Mouse (Mus musculus) right cerebral cortex, adult 2 months (tissue): ENCODE data around the gene Nuak2.
A peak's percentile ranks its signal among the peaks of the same experiment; 100 is the strongest.

Source experiments
- DNase-seq, 2 experiments: peaks; one replicate each; pipeline ENCODE4 v3.0.0; 2021 to 2022; ENCODE audit warnings: low spot score in 2 of 2

Nuak2 gene

DNA sequence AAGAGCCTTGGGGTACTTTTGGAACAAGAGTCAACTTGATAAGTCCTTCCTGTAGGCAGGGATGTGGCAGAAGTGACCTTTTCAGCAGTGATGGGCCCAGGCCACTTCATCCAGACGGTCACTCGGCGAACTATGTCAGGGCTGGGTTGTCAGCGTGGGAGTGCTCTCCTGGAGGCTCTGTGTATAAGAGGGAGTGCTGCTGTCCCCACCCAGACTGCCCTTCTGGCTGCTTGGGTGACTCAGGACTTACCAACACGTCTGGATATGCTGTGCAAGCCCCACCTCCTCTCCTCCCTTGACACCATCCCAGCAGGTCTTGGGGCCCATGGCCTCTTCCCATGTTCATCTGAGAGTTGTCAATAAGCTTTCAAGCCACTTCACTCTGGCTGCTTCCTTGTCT is 37.5 kb downstream of the Nuak2 start:
- no peak for DNase-seq

- no peak for DNase-seq
Measured at GRCm38 (mm10) chr1:132354234-132354633, 38.3 kb downstream of the Nuak2 start.

DNA sequence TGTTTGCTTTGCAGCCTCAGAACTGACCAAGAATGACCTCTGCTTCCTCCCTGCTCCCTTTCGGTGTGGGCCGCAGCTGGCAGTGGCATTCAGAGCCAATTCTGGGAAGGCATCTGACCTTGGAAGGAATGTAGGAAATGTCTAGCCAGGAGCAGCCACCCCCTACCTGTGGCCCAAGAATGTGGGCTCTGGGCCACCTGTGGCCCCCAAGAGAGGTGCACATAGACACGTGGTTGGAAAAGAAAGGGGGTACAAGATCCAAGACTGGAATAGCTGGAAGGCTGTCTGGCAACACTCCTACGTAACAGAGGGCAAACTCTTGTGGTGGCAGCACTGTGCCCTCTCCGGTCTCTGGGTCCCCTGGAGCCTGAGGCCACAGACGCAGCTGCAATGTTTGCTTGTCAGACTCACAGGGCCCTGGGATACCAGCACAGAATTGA is 39.3 kb downstream of the Nuak2 start:
- no peak for DNase-seq

- peak; percentile 89 to 91 for DNase-seq
Measured at GRCm38 (mm10) chr1:132355841-132356242, 39.9 kb downstream of the Nuak2 start.

GRCm38 (mm10) chr1:132356841-132357240 is 40.9 kb downstream of the Nuak2 start:
- DNase-seq = no peak

DNA sequence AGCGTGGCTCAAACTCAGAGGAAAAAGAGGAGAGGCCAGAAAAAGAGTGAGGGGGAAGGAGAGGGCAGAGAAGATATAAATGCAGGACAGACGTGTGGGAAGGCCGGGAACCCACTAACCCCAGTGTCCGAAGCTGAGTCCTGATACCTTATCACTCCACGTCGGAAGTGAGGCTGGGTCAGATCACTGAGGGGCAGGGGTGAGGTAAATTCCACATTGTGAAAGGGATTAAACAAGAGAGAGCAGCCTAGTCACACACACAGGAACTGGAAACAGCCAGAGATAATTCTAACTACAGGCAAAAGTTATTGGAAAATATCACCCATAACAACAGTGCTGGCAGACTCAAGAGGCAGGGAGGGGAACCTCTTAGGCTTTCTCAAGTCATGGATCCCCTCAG is 46.0 kb downstream of the Nuak2 start:
- no peak for DNase-seq

DNA sequence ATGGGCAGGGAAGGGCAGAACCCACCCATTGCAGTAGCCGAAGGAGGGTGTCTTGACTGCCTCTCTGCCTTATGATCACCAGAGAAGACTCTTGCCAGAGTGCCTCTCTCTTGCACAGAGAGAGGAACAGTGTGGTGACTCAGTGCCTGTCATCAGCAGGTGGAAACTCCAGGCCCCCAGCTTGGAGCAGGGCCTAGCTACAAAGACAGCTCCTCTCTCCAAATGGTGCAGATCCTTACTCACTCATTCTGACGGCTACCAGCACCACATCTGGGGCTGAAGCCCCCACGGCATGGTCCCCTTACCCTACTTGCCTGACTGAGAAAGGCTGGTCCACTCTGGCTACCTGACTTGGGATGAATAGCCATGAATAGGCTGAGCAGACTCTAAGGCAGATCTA is 48.5 kb downstream of the Nuak2 start:
- no peak for DNase-seq

DNA sequence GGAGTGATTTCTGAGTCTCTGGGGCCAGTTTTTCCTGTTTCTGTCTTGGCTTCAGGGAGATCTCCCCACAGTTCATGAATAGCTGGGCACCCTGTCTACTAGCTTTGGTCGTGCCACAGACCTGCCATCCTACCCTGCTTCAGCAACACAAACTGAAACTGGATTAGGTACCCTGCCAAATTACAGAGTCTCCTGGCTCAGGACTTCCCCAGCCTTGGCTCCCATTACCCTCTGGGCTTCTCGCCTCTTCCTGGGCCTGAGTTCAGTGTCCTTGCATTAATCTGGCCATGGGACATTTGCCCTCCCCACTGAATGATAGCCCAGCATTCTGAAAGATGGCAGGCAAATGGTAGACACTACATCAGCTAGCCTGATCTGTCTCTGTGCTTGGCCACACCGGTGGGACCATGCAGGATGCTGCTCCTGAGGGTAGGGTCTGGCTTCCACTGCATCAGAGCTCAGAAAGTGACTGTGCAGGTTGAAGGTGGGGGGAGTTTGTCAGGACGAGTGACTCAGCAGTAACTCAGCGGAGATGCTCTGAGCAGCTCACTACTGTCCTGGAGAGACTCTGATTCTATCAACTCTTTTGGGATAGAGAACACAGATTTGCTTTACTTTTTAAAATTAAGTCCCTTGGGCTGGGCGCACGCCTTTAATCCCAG is 49.1 kb downstream of the Nuak2 start:
- no peak for DNase-seq

DNA sequence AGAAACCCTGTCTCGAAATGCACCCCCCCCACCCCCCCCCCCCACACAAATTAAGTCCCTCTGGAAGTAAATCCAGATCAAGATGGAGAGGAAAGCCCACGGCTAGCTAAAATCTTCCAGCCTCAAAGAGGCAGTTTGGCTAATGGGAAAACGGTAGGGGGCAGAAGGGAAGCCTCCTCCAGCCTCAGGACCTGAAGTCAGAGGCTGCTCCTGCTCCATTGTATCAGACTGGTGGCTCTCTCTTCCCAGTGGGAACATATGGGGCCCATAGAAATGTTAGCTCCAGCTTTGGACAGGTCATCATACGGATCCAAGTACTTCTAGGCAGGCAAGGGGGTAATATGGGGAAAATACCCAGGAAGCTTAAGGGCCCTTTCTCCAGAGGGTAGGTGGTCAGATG is 49.7 kb downstream of the Nuak2 start:
- DNase-seq = no peak

- DNase-seq = no peak
Measured at GRCm38 (mm10) chr1:132366235-132366634, 50.3 kb downstream of the Nuak2 start.

DNA sequence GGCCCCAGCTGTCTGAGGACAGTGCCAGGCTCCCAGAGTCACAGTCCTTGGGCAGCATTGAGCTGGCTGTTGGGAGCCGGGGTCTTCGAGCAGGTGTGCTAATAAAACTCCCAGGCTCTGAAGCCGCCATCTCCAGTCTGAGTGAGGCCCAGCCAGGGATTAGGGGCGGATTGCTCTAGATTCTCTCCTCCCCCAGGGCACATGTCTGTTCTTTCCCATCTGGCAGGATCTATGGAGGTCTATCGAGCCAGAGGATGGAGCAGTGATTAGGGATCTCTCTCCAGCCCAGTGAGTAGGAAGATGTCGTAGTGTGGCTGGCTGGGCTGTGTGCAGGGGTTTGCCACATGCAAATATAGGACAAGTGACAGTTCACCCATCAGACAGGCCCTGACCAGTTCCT is 51.0 kb downstream of the Nuak2 start:
- DNase-seq = no peak

- DNase-seq = peak; percentile 90 to 91
Measured at GRCm38 (mm10) chr1:132367692-132368506, 52.0 kb downstream of the Nuak2 start.

DNA sequence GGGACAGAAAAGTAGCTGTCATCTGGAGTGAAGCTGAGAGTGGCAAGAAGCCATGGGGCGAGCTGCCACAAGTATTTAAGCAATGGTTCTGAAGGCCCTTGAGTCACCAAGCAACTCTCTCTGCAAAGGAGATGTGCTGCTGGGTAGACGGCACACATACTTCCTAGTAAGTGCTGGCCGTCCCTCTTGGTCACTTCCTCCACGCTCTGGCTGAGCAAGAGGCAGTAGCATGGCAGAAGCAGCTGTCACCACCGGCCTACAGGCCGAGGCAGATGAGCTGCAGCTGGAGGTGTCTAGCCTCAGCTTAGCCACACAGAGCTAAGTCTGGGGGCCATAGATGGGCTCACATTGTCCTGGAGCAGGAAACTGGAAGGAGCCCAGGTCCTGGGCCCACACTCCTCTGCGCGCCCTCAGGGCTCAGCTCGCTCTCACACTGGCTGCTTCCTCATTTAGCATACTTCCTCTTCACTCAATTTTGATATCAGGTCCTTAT is 54.8 kb downstream of the Nuak2 start:
- no peak for DNase-seq

GRCm38 (mm10) chr1:132371298-132372081 is 55.6 kb downstream of the Nuak2 start:
- DNase-seq = no peak

- no peak for DNase-seq
Measured at GRCm38 (mm10) chr1:132372354-132372753, 56.4 kb downstream of the Nuak2 start.

- DNase-seq = no peak
Measured at GRCm38 (mm10) chr1:132372896-132373534, 57.1 kb downstream of the Nuak2 start.

GRCm38 (mm10) chr1:132374140-132374872 is 58.4 kb downstream of the Nuak2 start:
- DNase-seq = no peak

GRCm38 (mm10) chr1:132374873-132375244 is 58.9 kb downstream of the Nuak2 start:
- DNase-seq = no peak

GRCm38 (mm10) chr1:132375256-132375655 is 59.3 kb downstream of the Nuak2 start:
- DNase-seq = no peak

DNA sequence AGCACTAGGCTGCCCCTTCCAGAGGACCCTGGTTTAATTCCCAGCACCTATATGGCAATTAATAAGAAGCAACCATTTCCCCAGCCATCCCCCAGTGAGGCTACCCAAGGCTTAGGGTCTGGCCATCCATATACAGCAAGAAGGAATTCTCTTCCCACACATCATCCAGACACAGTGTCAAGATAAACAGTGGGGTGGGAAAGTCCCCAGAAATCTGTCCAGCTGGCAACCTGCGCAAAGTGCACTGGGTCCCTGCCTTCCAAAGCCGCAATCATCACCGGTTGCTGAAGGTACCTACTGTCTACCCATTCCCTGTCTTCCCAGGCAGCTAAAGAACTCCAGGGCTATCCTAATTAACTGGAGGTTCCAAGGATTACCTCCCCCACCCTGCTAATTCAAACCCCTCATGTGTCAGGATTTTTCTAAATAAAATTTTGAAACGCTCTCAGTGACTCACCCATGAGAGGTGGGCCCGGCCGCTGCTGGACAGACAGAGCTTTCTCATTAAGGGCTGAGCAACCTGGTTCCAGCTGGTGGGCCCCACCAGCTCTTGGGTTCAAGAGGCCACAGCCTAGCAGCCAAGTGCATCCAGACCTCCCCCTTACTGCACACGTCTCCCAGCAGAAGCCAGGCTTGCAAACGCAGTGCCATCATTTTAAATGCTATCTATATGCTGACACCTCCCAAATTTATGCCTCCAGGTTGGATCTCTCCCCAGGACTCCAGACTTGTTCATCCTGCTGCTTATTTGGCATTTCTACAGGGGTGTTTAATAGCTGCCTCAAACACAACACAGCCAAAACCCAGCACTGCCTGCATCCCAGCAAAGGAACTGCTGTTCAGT is 60.5 kb downstream of the Nuak2 start:
- no peak for DNase-seq
